In genomic region chr1:179424879-179425472, GRCm38 (mm10) we compare ENCODE assay signal across 30 mouse cellular contexts.
DNase-seq lines count a peak whose midpoint lies in the region; ATAC-seq and TF ChIP-seq lines count a peak whose summit lies in the region.
"Had no signal": no experiment of that assay in that cellular context is flagged by ENCODE, and none has a peak within 500 bp of the region (broad histone marks: within the 10 kb centered on the region; RNA-seq: fewer than 3 reads in every experiment).

No protein-coding gene starts in this region.

- peak; percentile 23 to 38 for DNase-seq in cerebellum, postnatal 10 days
- no peak for DNase-seq in cerebellum, adult 9-11 months
- peak; percentile 4 for DNase-seq in kidney, adult 18-20 months
- DNase-seq in kidney, postnatal 4 days = no peak
- DNase-seq in stomach, postnatal 0 days (ENCODE audit: low spot score) = peak; percentile 24
- DNase-seq in embryo, embryonic 10.5 days (ENCODE audit: low spot score) = no peak
- DNase-seq: adrenal gland, adult 8-10 months; adrenal gland, postnatal 25 days; B cell, adult 2 months; cerebellum, adult 18-20 months; cerebellum, adult 9-10 months; cerebellum, postnatal 36 days; gastrocnemius, postnatal 10 days; gastrocnemius, postnatal 36 days; heart, adult 2 months; heart, postnatal 14 days; heart, postnatal 4 days; kidney, adult 11 months had no signal

- no peaks in the 10 kb centered on the region for H3K36me3 ChIP-seq in stomach, postnatal 0 days (ENCODE audit: control insufficient read depth, insufficient read depth, low read length)
- H3K36me3 ChIP-seq: embryonic facial prominence, embryonic 12.5 days; G1E; heart, embryonic 10.5 days; heart, embryonic 13.5 days had no signal

- no peaks in the 10 kb centered on the region for H3K27me3 ChIP-seq in stomach, postnatal 0 days (ENCODE audit: control insufficient read depth, insufficient read depth, low read length)
- H3K27me3 ChIP-seq: CH12.LX; embryonic facial prominence, embryonic 12.5 days; forebrain, embryonic 13.5 days had no signal

- H3K9ac ChIP-seq in stomach, postnatal 0 days (ENCODE audit: low read length) = no peak overlapping the region
- H3K9ac ChIP-seq: embryonic facial prominence, embryonic 12.5 days; forebrain, embryonic 13.5 days; heart, embryonic 13.5 days; hindbrain, embryonic 14.5 days had no signal

- peak; percentile 83 for ATAC-seq in stomach, postnatal 0 days (ENCODE audit: low FRiP score, low TSS enrichment)
- ATAC-seq: activated CD4-positive, CD25-positive, alpha-beta regulatory T cell, adult 4 months; forebrain, embryonic 13.5 days; forebrain, embryonic 16.5 days; hindbrain, postnatal 0 days; inflammation-experienced regulatory T-cells, adult 6 months had no signal

- no peaks in the 10 kb centered on the region for H3K9me3 ChIP-seq in stomach, postnatal 0 days (ENCODE audit: control insufficient read depth, low read length)
- H3K9me3 ChIP-seq: embryonic facial prominence, embryonic 12.5 days; forebrain, embryonic 13.5 days; G1E; heart, embryonic 10.5 days; heart, embryonic 13.5 days had no signal

- no peak overlapping the region for H3K4me2 ChIP-seq in stomach, postnatal 0 days (replicated peaks; ENCODE audit: low read depth)
- H3K4me2 ChIP-seq: embryonic facial prominence, embryonic 12.5 days; forebrain, embryonic 13.5 days; heart, embryonic 13.5 days; hindbrain, embryonic 14.5 days had no signal

- H3K4me1 ChIP-seq in stomach, postnatal 0 days (replicated peaks; ENCODE audit: control insufficient read depth, insufficient read depth) = no peaks in the 10 kb centered on the region
- H3K4me1 ChIP-seq: forebrain, embryonic 13.5 days; heart, embryonic 10.5 days; heart, embryonic 13.5 days had no signal

- TF ChIP-seq EP300 in stomach, postnatal 0 days (optimal IDR thresholded peaks at IDR 0.05) = peak; percentile 84

- no peak overlapping the region for H3K27ac ChIP-seq in stomach, postnatal 0 days (replicated peaks)
- H3K27ac ChIP-seq: embryonic facial prominence, embryonic 12.5 days; forebrain, embryonic 13.5 days; heart, adult 2 months; heart, embryonic 10.5 days; heart, embryonic 13.5 days; hindbrain, embryonic 14.5 days; hindbrain, postnatal 0 days had no signal

- no peak for TF ChIP-seq CTCF in stomach, postnatal 0 days (IDR thresholded peaks at IDR 0.05; ENCODE audit: low read depth)

- H3K4me3 ChIP-seq in stomach, postnatal 0 days (ENCODE audit: low read depth, low read length) = no peak overlapping the region
- H3K4me3 ChIP-seq: embryonic facial prominence, embryonic 12.5 days; erythroblast, embryonic 14.5 days; forebrain, embryonic 13.5 days; heart, adult 2 months; heart, embryonic 10.5 days; heart, embryonic 13.5 days had no signal

- 48% methylated on average over 12 of the region's 12 CpGs for WGBS in stomach, postnatal 0 days

Comparison
In these comparisons a context has a peak if more than half of its experiments do, and no peak if none do; other contexts are left out.
1. DNase-seq: peak in cerebellum, postnatal 10 days (2 of 2), kidney, adult 18-20 months (single experiment) and stomach, postnatal 0 days (single experiment); none in cerebellum, adult 9-11 months (single experiment), kidney, postnatal 4 days (0 of 2) and embryo, embryonic 10.5 days (single experiment).